Mouse (Mus musculus): ENCODE data around the gene Pcp4l1. TPM values are rescaled to one million over a fixed set of nuclear protein-coding genes. Genes with fewer than 3 reads are reported as not detected.

Pcp4l1 gene
- polyA plus RNA-seq, 1 experiment from 2014 or later = 5.0 TPM

Other genes starting within 250 kb of the Pcp4l1 start
- gene Fcgr2b, start 219.7 kb downstream of the Pcp4l1 start, polyA plus RNA-seq (2015; fragmentation: Nextera tagmentation; extraction: Ambion mirVana) = 2.8 and 3.7 TPM in 2 replicates
- 0.42 and 0.66 TPM in 2 replicates for gene Fcgr4, start 177.3 kb downstream of the Pcp4l1 start, polyA plus RNA-seq (2015; fragmentation: Nextera tagmentation; extraction: Ambion mirVana)
- 13.2 and 15.1 TPM in 2 replicates for gene Fcgr3, start 131.3 kb downstream of the Pcp4l1 start, polyA plus RNA-seq (2015; fragmentation: Nextera tagmentation; extraction: Ambion mirVana)
- 7.2 and 8.3 TPM in 2 replicates for gene Cfap126, start 82.3 kb downstream of the Pcp4l1 start, polyA plus RNA-seq (2015; fragmentation: Nextera tagmentation; extraction: Ambion mirVana)
- 256 and 267 TPM in 2 replicates for gene Sdhc, start 45.7 kb downstream of the Pcp4l1 start, polyA plus RNA-seq (2015; fragmentation: Nextera tagmentation; extraction: Ambion mirVana)
- 0.69 and 1.0 TPM in 2 replicates for gene Mpz, start 45.6 kb downstream of the Pcp4l1 start, polyA plus RNA-seq (2015; fragmentation: Nextera tagmentation; extraction: Ambion mirVana)
- gene Nr1i3, start 17.7 kb upstream of the Pcp4l1 start, polyA plus RNA-seq (2015; fragmentation: Nextera tagmentation; extraction: Ambion mirVana) = 0.20 and 0.33 TPM in 2 replicates
- gene Tomm40l, start 26.2 kb upstream of the Pcp4l1 start, polyA plus RNA-seq (2015; fragmentation: Nextera tagmentation; extraction: Ambion mirVana) = 34.9 and 35.4 TPM in 2 replicates
- gene Apoa2, start 28.8 kb upstream of the Pcp4l1 start, polyA plus RNA-seq (2015; fragmentation: Nextera tagmentation; extraction: Ambion mirVana) = 9.5 and 38.1 TPM in 2 replicates
- 46.3 and 46.7 TPM in 2 replicates for gene Fcer1g, start 38.1 kb upstream of the Pcp4l1 start, polyA plus RNA-seq (2015; fragmentation: Nextera tagmentation; extraction: Ambion mirVana)
- 7.4 and 9.6 TPM in 2 replicates for gene Adamts4, start 54.2 kb upstream of the Pcp4l1 start, polyA plus RNA-seq (2015; fragmentation: Nextera tagmentation; extraction: Ambion mirVana)
- gene Ndufs2, start 55.1 kb upstream of the Pcp4l1 start, polyA plus RNA-seq (2015; fragmentation: Nextera tagmentation; extraction: Ambion mirVana) = 241 and 266 TPM in 2 replicates
- gene B4galt3, start 74.1 kb upstream of the Pcp4l1 start, polyA plus RNA-seq (2015; fragmentation: Nextera tagmentation; extraction: Ambion mirVana) = 81.2 and 87.2 TPM in 2 replicates
- 49.3 and 50.6 TPM in 2 replicates for gene Ppox, start 84.9 kb upstream of the Pcp4l1 start, polyA plus RNA-seq (2015; fragmentation: Nextera tagmentation; extraction: Ambion mirVana)
- 84.4 and 89.7 TPM in 2 replicates for gene Usp21, start 91.7 kb upstream of the Pcp4l1 start, polyA plus RNA-seq (2015; fragmentation: Nextera tagmentation; extraction: Ambion mirVana)
- gene Ufc1, start 98.8 kb upstream of the Pcp4l1 start, polyA plus RNA-seq (2015; fragmentation: Nextera tagmentation; extraction: Ambion mirVana) = 105 and 109 TPM in 2 replicates
- 49.5 and 50.5 TPM in 2 replicates for gene Dedd, start 132.9 kb upstream of the Pcp4l1 start, polyA plus RNA-seq (2015; fragmentation: Nextera tagmentation; extraction: Ambion mirVana)
- 38.3 and 42.6 TPM in 2 replicates for gene Nit1, start 149.4 kb upstream of the Pcp4l1 start, polyA plus RNA-seq (2015; fragmentation: Nextera tagmentation; extraction: Ambion mirVana)
- gene Pfdn2, start 149.4 kb upstream of the Pcp4l1 start, polyA plus RNA-seq (2015; fragmentation: Nextera tagmentation; extraction: Ambion mirVana) = 83.8 and 91.3 TPM in 2 replicates
- gene Klhdc9, start 164.5 kb upstream of the Pcp4l1 start, polyA plus RNA-seq (2015; fragmentation: Nextera tagmentation; extraction: Ambion mirVana) = 2.1 and 2.6 TPM in 2 replicates
- 5.1 and 7.3 TPM in 2 replicates for gene Nectin4, start 173.8 kb upstream of the Pcp4l1 start, polyA plus RNA-seq (2015; fragmentation: Nextera tagmentation; extraction: Ambion mirVana)
- gene Arhgap30, start 192.7 kb upstream of the Pcp4l1 start, polyA plus RNA-seq (2015; fragmentation: Nextera tagmentation; extraction: Ambion mirVana) = 2.2 and 3.4 TPM in 2 replicates
- 72.9 and 85.7 TPM in 2 replicates for gene Usf1, start 215.0 kb upstream of the Pcp4l1 start, polyA plus RNA-seq (2015; fragmentation: Nextera tagmentation; extraction: Ambion mirVana)
- 6.4 and 7.5 TPM in 2 replicates for gene Tstd1, start 222.6 kb upstream of the Pcp4l1 start, polyA plus RNA-seq (2015; fragmentation: Nextera tagmentation; extraction: Ambion mirVana)
- 102 and 115 TPM in 2 replicates for gene F11r, start 241.3 kb upstream of the Pcp4l1 start, polyA plus RNA-seq (2015; fragmentation: Nextera tagmentation; extraction: Ambion mirVana)

Measured in lung, embryonic 15.5 days (tissue).